Mouse (Mus musculus) macrophage (primary cell): ENCODE results near the gene Ppdpf. TPM values are rescaled to one million over a fixed set of nuclear protein-coding genes. Genes with fewer than 3 reads are reported as not detected.

Experiments used
- polyA plus RNA-seq: library from polyadenylated mRNA; stranded (reverse); fragments of 250-400 nt; gene quantifications from 3 replicates; pipeline ENCODE4 v1.2.4, GENCODE M21; 2018; ENCODE audit warnings: inconsistent platforms

The Ppdpf gene
- polyA plus RNA-seq, 1 experiment from 2014 or later: 67.9 TPM

Other genes with a start within 250 kb of the Ppdpf start
- not detected in 3 replicates for gene Nkain4, start 232.5 kb upstream of the Ppdpf start, polyA plus RNA-seq
- 24.6 to 27.3 TPM (median 25.5 TPM) in 3 replicates for gene Arfgap1, start 220.0 kb upstream of the Ppdpf start, polyA plus RNA-seq
- gene Col20a1, start 200.7 kb upstream of the Ppdpf start, polyA plus RNA-seq: 0.31 to 0.83 TPM (median 0.33 TPM) in 3 replicates
- gene Chrna4, start 143.7 kb upstream of the Ppdpf start, polyA plus RNA-seq: not detected in 3 replicates
- gene Kcnq2, start 51.9 kb upstream of the Ppdpf start, polyA plus RNA-seq: not detected in 3 replicates
- gene Eef1a2, start 30.2 kb upstream of the Ppdpf start, polyA plus RNA-seq: 0.23 to 0.38 TPM in 2 of 3 replicates, not detected in the other
- not detected in 3 replicates for gene Ptk6, start 15.5 kb downstream of the Ppdpf start, polyA plus RNA-seq
- gene Srms, start 25.9 kb downstream of the Ppdpf start, polyA plus RNA-seq: not detected in 3 replicates
- not detected in 3 replicates for gene Fndc11, start 32.8 kb downstream of the Ppdpf start, polyA plus RNA-seq
- 7.5 to 22.5 TPM (median 16.8 TPM) in 3 replicates for gene Helz2, start 54.8 kb downstream of the Ppdpf start, polyA plus RNA-seq
- gene Gmeb2, start 100.8 kb downstream of the Ppdpf start, polyA plus RNA-seq: 8.9 to 11.2 TPM (median 10.8 TPM) in 3 replicates
- gene Stmn3, start 127.3 kb downstream of the Ppdpf start, polyA plus RNA-seq: not detected in 3 replicates
- gene Rtel1, start 132.5 kb downstream of the Ppdpf start, polyA plus RNA-seq: 4.9 to 9.2 TPM (median 5.3 TPM) in 3 replicates
- gene Zgpat, start 177.7 kb downstream of the Ppdpf start, polyA plus RNA-seq: 13.7 to 17.8 TPM (median 17.3 TPM) in 3 replicates
- gene Arfrp1, start 178.2 kb downstream of the Ppdpf start, polyA plus RNA-seq: 21.9 to 23.2 TPM (median 22.5 TPM) in 3 replicates
- gene Lime1, start 192.8 kb downstream of the Ppdpf start, polyA plus RNA-seq: 2.9 to 8.2 TPM (median 3.7 TPM) in 3 replicates